Mouse (Mus musculus): ENCODE measurements around the gene Miip. TPM values are rescaled to one million over a fixed set of nuclear protein-coding genes. Genes with fewer than 3 reads are reported as not detected.
A peak's percentile ranks its signal among the peaks of the same experiment; 100 is the strongest.

Gene Miip
- 10 to 100 TPM in 1 of 2 experiments, 1 to 10 TPM in 1; 8.8 to 12.4 TPM for total RNA-seq (2021)

DNA sequence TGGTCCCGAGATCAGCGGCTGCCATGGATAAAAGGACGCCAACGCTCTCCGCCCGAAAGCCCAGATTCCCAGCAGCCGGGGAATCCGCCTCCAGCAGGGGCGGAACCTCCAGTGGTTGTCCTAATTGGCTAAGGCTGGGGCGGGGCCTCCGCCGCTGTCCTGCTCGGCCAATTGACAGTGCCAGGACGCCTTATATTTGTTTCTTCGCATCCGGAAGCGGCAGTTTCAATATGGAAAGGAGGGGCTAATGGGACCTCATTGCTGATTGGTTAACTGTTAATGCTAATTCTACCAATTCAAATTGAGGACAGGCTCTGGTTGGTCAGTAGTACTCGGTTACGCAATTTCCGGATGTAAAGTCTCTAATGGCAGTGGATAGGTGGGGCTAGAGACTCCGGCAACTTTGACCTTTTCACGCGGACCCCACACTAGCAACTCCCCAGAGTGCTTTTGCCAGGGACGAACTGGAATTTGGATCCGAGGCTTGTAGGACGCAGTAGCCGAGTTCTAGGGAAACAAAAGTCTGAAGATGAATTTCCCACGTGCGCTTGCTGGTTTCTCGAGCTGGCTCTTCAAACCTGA lies at the start of gene Miip, which contains the start of gene Fv1:
TSS of gene Miip (minus strand) at position 367 of the 582 bp plus-strand sequence.
TSS of gene Fv1 (plus strand) at position 530 of the 582 bp plus-strand sequence.
- intact Hi-C loops (cut with DNase I) = no loop called here
- peak; percentile 96 to 97 for DNase-seq

GRCm38 (mm10) chr4:147909486-147909885 lies 40.9 kb upstream of the Miip start:
- intact Hi-C loops (cut with DNase I) = no loop called here
- DNase-seq = peak; percentile 75

DNA sequence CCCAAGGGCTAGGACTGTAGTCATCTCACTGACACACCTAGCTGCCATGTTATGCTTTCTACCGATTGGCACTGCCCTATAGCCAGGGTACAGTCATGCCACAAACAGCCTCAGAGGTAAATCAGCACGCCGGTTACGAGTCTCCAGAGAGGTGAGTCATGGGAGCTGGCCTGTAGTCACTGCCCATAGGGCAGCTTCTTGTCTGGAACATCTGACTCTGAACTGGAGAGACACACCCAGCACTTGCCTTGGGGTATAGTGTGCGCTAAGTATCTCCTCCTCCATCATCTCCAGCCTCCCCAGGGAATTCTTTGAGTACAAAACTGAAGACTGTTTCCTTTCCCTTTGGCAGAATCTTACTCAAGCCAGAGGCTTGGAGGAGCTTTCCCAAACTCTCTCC lies 37.6 kb upstream of the Miip start:
- peak in 1 of 2 experiments; percentile 19 for DNase-seq
- intact Hi-C loops (cut with DNase I) = no loop called here

DNA sequence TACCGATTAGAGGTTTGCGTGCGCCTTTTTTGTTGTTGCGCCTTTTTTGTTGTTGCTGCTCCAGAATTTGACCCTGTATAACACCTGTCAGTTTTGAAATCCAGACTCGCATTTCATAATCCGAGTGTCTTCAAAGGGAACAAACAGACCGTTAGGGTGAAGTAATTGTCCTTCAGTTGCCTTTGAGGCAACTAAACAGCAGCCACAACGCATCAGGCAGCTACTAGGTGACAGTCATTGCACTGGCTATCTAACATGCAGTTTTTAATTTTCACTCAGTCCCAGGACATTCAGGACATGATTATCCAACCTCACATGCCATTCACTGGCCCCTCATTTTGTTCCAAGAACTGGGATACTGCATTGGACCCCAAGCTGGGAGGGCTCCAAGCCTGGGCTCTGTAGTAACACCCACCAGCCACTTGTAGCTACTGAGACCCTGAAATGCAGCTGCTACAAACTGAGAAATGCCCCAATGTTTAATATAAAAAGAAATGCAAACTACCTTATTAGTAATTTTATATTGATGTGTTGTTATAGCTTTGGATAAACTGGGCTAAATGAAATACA lies 36.6 kb upstream of the Miip start:
- no peak for DNase-seq
- intact Hi-C loops (cut with DNase I) = no loop called here

DNA sequence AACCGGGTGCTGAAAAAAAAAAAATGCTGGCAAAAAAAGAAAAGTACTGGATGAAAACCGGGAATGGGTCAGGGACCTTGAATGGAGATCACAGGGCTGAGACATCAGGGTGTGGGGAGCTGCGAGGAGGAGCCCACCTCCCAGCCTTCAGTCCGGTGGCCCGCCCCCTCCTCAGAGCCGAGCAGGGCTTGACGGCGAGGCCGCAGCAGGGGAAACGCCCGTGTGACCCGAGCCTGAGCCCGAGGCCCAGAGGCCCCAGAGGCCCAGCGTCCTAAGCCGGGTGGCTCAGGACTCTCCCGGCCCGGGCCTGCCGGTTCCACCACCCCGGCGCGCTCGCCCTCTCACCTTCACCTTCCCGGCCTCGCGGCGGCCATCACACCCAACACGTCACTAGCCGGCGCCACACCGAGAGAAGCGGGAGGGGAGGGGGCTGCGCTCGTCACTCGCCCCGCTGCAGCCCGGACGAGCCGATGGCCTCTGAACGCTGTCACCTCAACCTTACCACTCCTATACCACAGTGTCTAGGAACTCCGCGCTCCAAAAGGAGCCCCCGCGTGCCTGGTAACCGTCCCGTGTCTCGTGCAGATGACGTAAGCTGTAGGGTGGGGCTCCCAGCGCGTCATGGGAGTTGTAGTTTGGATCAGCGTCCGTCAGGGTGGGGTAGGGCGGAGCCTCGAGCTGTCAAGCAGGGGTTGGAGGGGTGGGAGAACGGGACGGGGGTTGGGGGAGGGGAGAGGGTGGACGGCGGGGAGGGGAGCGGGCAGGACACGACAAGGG lies 35.9 kb upstream of the Miip start, which contains the start of gene Mfn2:
TSS of gene Mfn2 (minus strand) at position 392 of the 777 bp plus-strand sequence.
- DNase-seq = peak; percentile 94 to 95
- intact Hi-C loops (cut with DNase I) = no loop called here

DNA sequence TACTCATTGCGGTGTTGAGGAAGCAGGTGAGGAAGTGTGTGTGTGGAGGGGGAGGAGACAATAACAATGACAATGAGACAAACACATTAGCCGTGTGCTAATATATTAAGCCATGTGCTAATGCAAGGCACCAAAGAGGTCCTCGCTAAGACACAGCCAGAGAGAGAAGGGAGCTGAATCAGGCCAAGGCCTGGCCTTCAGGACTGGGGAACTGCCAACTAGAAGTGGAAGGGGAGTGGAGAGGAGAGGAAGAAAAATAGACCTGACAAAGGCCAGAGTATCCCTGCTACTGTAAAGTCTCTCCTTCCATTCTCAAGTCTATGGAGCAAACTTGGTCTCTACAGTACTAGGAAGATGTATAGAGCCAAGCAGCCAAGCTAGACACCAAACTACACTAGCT lies 35.0 kb upstream of the Miip start:
- intact Hi-C loops (cut with DNase I) = no loop called here
- peak in 1 of 2 experiments; percentile 46 for DNase-seq

- DNase-seq = no peak
- intact Hi-C loops (cut with DNase I) = no loop called here
These were observed 34.4 kb upstream of the Miip start for GRCm38 (mm10) chr4:147902906-147903500.

GRCm38 (mm10) chr4:147900452-147900851 lies 31.8 kb upstream of the Miip start:
- intact Hi-C loops (cut with DNase I) = no loop called here
- peak in 1 of 2 experiments; percentile 65 for DNase-seq

GRCm38 (mm10) chr4:147897348-147897747 lies 28.7 kb upstream of the Miip start:
- peak; percentile 72 to 79 for DNase-seq
- intact Hi-C loops (cut with DNase I) = no loop called here

DNA sequence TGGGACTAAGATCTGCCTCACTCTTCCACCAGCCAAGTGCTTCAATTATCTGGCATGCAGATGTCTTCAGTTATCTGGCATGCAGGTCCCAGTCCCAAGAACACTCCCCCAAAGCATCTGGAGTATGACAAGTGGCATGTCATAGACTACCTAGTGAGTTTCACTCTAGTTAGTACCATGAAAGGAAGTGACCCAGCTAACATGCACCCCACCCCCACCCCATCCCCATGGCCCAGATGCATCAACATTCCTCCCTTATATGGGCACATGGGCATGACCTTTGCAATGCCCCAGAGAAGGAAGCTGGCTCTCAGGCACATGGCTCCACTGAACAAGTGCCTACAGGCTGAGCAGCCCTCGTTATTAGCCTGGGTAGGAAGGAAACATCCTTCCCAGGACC lies 27.8 kb upstream of the Miip start:
- intact Hi-C loops (cut with DNase I) = no loop called here
- DNase-seq = peak; percentile 56 to 67

GRCm38 (mm10) chr4:147895815-147896330 lies 27.3 kb upstream of the Miip start:
- peak; percentile 59 to 66 for DNase-seq
- intact Hi-C loops (cut with DNase I) = no loop called here

DNA sequence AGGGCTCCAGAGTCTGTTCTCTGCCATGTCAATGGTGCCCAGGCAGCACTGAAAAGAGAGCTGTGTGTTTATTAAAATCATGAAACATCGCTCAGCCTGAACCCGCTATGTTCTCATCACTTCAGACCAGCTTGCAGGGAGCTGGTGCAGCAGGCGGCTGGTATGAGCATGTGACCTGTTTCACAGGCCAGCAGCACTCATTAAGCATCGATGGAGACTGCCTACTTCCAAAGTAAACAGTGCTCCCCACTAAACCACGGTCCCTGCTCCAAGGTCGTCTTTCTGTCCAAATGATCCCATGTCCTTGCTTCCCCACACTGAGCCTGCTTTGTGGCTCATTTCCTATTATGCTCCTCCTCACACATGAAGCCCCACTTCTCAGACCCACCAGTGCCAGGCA lies 21.7 kb upstream of the Miip start:
- no peak for DNase-seq
- intact Hi-C loops (cut with DNase I) = no loop called here

DNA sequence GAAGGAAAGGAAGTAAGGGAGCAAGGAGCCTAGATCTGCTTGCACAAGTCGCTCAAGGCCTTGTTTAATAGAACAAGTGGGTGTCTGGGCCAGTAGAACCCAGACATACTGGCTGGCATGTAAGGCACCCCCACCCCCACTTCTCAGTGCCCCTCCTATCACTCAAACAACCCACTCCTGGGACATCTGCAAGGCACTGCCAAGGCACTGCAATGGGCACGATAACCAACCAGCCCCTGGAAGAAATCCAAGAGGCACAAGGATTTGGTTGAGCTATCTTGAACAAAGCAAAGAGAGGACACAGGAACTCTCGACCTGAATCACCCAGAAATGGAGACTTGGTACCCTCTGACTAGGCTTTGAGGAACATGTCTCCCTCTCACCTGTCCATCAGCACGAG lies 19.6 kb upstream of the Miip start:
- DNase-seq = no peak
- intact Hi-C loops (cut with DNase I) = no loop called here

- DNase-seq = no peak
- intact Hi-C loops (cut with DNase I) = no loop called here
These were observed 18.7 kb upstream of the Miip start for GRCm38 (mm10) chr4:147887277-147887676.

DNA sequence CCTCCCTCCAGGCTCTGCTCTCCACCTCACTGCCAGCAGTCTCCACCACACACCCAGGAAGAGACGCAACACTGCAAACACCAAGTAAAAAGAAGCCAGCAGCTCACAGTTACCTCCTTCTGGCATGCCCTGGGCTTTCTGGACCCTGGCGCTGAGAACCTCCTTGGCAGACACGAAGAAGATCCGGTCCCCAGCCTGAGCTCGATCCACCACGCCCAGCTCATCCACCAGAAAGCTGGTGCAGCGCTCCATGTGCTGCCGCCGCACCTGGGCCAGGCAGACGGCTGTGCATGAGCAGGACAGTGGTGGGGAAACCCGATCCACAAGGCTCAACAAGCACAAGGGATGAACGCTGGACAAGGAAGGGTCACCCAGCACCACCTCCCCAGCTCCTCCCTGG lies 17.5 kb upstream of the Miip start:
- intact Hi-C loops (cut with DNase I) = no loop called here

DNA sequence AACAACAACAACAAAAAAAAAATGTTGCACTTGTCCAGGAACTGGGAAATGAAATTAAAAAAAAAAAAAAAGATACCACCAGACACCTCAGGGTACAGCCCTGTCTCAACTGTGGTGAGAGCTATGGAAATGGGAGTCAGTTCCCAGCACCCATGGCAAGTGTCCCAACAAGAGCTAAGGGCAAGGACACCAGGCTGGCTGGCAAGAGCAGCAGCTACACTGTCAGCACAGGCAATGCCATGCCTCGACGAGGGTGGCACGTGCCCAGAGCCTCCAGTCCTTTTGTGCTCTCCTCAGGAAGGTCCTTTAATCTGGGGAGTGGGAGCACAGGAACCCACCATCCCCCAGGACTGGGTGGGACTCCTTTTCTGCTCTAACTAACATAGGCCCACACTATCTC lies 15.5 kb upstream of the Miip start:
- DNase-seq = no peak
- intact Hi-C loops (cut with DNase I) = no loop called here

More for the DNA sequence above, 17.5 kb upstream of the Miip start:
- no peak for DNase-seq

- DNase-seq = no peak
- intact Hi-C loops (cut with DNase I) = no loop called here
These were observed 14.4 kb upstream of the Miip start for GRCm38 (mm10) chr4:147883041-147883440.

- no peak for DNase-seq
- intact Hi-C loops (cut with DNase I) = no loop called here
These were observed 13.2 kb upstream of the Miip start for GRCm38 (mm10) chr4:147881792-147882191.

DNA sequence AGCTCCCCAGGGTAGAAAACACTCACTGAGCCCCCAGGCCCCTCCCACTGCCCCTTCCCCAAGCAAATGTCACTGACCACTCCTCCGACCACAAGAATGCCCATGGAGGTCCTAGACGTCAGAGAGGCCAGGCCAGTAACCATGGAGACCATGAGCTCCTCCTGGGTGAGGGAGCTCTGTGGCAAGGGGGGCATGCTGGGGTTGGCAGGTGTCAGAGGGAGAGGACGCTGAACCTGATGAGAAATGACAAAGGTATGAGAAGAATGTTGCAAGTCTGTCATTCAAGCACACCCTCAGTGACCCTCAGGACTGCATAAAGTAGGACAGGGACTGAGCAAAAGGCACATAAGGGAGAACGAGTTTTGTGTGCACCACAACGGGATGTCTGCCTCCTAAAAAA lies 11.2 kb upstream of the Miip start:
- intact Hi-C loops (cut with DNase I) = no loop called here
- DNase-seq = no peak

- DNase-seq = no peak
- intact Hi-C loops (cut with DNase I) = no loop called here
These were observed 10.8 kb upstream of the Miip start for GRCm38 (mm10) chr4:147879456-147879855.

GRCm38 (mm10) chr4:147878537-147878936 lies 9.9 kb upstream of the Miip start:
- DNase-seq = no peak
- intact Hi-C loops (cut with DNase I) = no loop called here

Data from heart, postnatal 10 days (tissue).